Comparison of ENCODE assay signal across 9 mouse cellular contexts in genomic region chr1:132168115-132168767, GRCm38 (mm10). TPM values are rescaled to one million over a fixed set of nuclear protein-coding genes. Genes with fewer than 3 reads are reported as not detected.
DNase-seq lines count a peak whose midpoint lies in the region; ATAC-seq lines count a peak whose summit lies in the region.
"Had no signal": no experiment of that assay in that cellular context is flagged by ENCODE, and none has a peak within 500 bp of the region (broad histone marks: within the 10 kb centered on the region; RNA-seq: fewer than 3 reads in every experiment).

No protein-coding gene starts in this region.

- no peak for DNase-seq in kidney, postnatal 14 days
- DNase-seq in adrenal gland, postnatal 36 days, result peak; percentile 36 to 68
- DNase-seq in forebrain, embryonic 11.5 days (ENCODE audit: low spot score), result peak; percentile 75
- DNase-seq in liver, result peak; percentile 57
- DNase-seq in cerebellum, postnatal 4 days (ENCODE audit: low spot score in 2 of 2), result no peak

- no peak overlapping the region for H3K4me3 ChIP-seq in kidney, embryonic 14.5 days (ENCODE audit: low read length)
- H3K4me3 ChIP-seq in forebrain, embryonic 11.5 days (ENCODE audit: low read depth, low read length), result no peak overlapping the region
- H3K4me3 ChIP-seq in stomach, embryonic 16.5 days (replicated peaks; ENCODE audit: low read length), result no peak overlapping the region

- H3K4me1 ChIP-seq in kidney, embryonic 14.5 days (ENCODE audit: control insufficient read depth, insufficient read depth, low read length), result peaks cover 4% of the 10 kb centered on the region; the same call in 1 of the 2 replicates
- peaks cover 8% of the 10 kb centered on the region for H3K4me1 ChIP-seq in forebrain, embryonic 11.5 days (replicated peaks; ENCODE audit: control insufficient read depth, insufficient read depth, low read length)
- H3K4me1 ChIP-seq in stomach, embryonic 16.5 days (ENCODE audit: control insufficient read depth, insufficient read depth, low read length), result 0 out of 2 replicates have a peak, but pooled peaks cover 3% of the 10 kb centered on the region

- no peak overlapping the region for H3K27ac ChIP-seq in kidney, embryonic 14.5 days (ENCODE audit: low read depth, low read length)
- no peak overlapping the region for H3K27ac ChIP-seq in forebrain, embryonic 11.5 days (ENCODE audit: low read depth, low read length)
- peak overlapping the region; percentile 24; the same call in 1 of the 2 replicates for H3K27ac ChIP-seq in stomach, embryonic 16.5 days (ENCODE audit: low read length)

- WGBS in kidney, embryonic 14.5 days, result 9% methylated on average over 12 of the region's 12 CpGs
- WGBS in forebrain, embryonic 11.5 days, result 9% methylated on average over 12 of the region's 12 CpGs
- WGBS in stomach, embryonic 16.5 days, result 9% methylated on average over 12 of the region's 12 CpGs

- H3K27me3 ChIP-seq in kidney, embryonic 14.5 days (ENCODE audit: control insufficient read depth, insufficient read depth, low read length), result no peaks in the 10 kb centered on the region
- no peaks in the 10 kb centered on the region for H3K27me3 ChIP-seq in forebrain, embryonic 11.5 days (ENCODE audit: control insufficient read depth, insufficient read depth, low read length)
- no peaks in the 10 kb centered on the region for H3K27me3 ChIP-seq in stomach, embryonic 16.5 days (ENCODE audit: control insufficient read depth, insufficient read depth, low read length)

- H3K9ac ChIP-seq in kidney, embryonic 14.5 days (ENCODE audit: low read depth, low read length), result no peak overlapping the region
- H3K9ac ChIP-seq in forebrain, embryonic 11.5 days (ENCODE audit: low read length), result peak overlapping the region; percentile 39
- H3K9ac ChIP-seq in stomach, embryonic 16.5 days (ENCODE audit: low read length), result peak overlapping the region; percentile 51; the same call in 1 of the 2 replicates

- ATAC-seq in kidney, embryonic 14.5 days (ENCODE audit: low FRiP score, low TSS enrichment), result no peak
- no peak; the same call in 1 of the 2 replicates for ATAC-seq in forebrain, embryonic 11.5 days (replicated peaks; ENCODE audit: low FRiP score)
- ATAC-seq in stomach, embryonic 16.5 days (ENCODE audit: insufficient read depth, low FRiP score), result peak; percentile 37; the same call in 1 of the 2 replicates
- no peak for ATAC-seq in inflammation-experienced regulatory T-cells, adult 6 months

- H3K9me3 ChIP-seq in kidney, embryonic 14.5 days (ENCODE audit: control insufficient read depth, low read length), result peaks cover 3% of the 10 kb centered on the region; the same call in 1 of the 2 replicates
- no peaks in the 10 kb centered on the region for H3K9me3 ChIP-seq in forebrain, embryonic 11.5 days (ENCODE audit: control insufficient read depth, low read length)
- no peaks in the 10 kb centered on the region for H3K9me3 ChIP-seq in stomach, embryonic 16.5 days (replicated peaks; ENCODE audit: control insufficient read depth, low read length)

- no peaks in the 10 kb centered on the region for H3K36me3 ChIP-seq in kidney, embryonic 14.5 days (ENCODE audit: control insufficient read depth, insufficient read depth, low read length)
- no peaks in the 10 kb centered on the region for H3K36me3 ChIP-seq in forebrain, embryonic 11.5 days (ENCODE audit: control insufficient read depth, insufficient read depth, low read length)
- no peaks in the 10 kb centered on the region for H3K36me3 ChIP-seq in stomach, embryonic 16.5 days (ENCODE audit: control insufficient read depth, insufficient read depth, low read length)

- peak overlapping the region; percentile 34; the same call in 1 of the 2 replicates for H3K4me2 ChIP-seq in kidney, embryonic 14.5 days (replicated peaks; ENCODE audit: low read depth, low read length)
- H3K4me2 ChIP-seq in forebrain, embryonic 11.5 days (ENCODE audit: low read depth, low read length, severe bottlenecking), result peak overlapping the region; percentile 31; the same call in 1 of the 2 replicates
- H3K4me2 ChIP-seq in stomach, embryonic 16.5 days (ENCODE audit: low read depth, low read length), result peak overlapping the region; percentile 44

RNA-seq across cellular contexts. Expression of gene Lemd1, which starts 23.0 kb away (rescaled TPM):
- 0.37 TPM in 1 of 2 replicates, not detected in the other for polyA plus RNA-seq in kidney, embryonic 14.5 days (2014; fragmentation: Nextera tagmentation; extraction: Ambion mirVana)
- under 1 TPM; 0.33 TPM for total RNA-seq in adrenal gland, postnatal 36 days (2021)
- polyA plus RNA-seq in forebrain, embryonic 11.5 days (2014; fragmentation: Nextera tagmentation; extraction: Ambion mirVana), result 8.1 and 12.1 TPM in 2 replicates
- polyA plus RNA-seq in stomach, embryonic 16.5 days (2015; fragmentation: Nextera tagmentation; extraction: Ambion mirVana), result 0.49 and 0.61 TPM in 2 replicates
- polyA plus RNA-seq in inflammation-experienced regulatory T-cells, adult 6 months (2017; shearing (Covaris generic)), result not detected
- polyA plus RNA-seq: liver, embryonic 16.5 days had no signal

RNA-seq across cellular contexts. Expression of gene AC124108.1, which starts 23.0 kb away (rescaled TPM):
- polyA plus RNA-seq in kidney, embryonic 14.5 days (2014; fragmentation: Nextera tagmentation; extraction: Ambion mirVana), result 0.05 and 0.09 TPM in 2 replicates
- total RNA-seq in adrenal gland, postnatal 36 days (2021), result under 1 TPM in 1 of 2 experiments, not detected in 1; 0.07 TPM
- 4.7 and 5.6 TPM in 2 replicates for polyA plus RNA-seq in forebrain, embryonic 11.5 days (2014; fragmentation: Nextera tagmentation; extraction: Ambion mirVana)
- 0.14 and 0.35 TPM in 2 replicates for polyA plus RNA-seq in stomach, embryonic 16.5 days (2015; fragmentation: Nextera tagmentation; extraction: Ambion mirVana)
- not detected for polyA plus RNA-seq in inflammation-experienced regulatory T-cells, adult 6 months (2017; shearing (Covaris generic))
- polyA plus RNA-seq: liver, embryonic 16.5 days had no signal

RNA-seq across cellular contexts. Expression of gene Cdk18, which starts 28.8 kb away (rescaled TPM):
- 6.3 and 6.5 TPM in 2 replicates for polyA plus RNA-seq in kidney, embryonic 14.5 days (2014; fragmentation: Nextera tagmentation; extraction: Ambion mirVana)
- total RNA-seq in adrenal gland, postnatal 36 days (2021), result 10 to 100 TPM; 14.2 to 21.2 TPM
- 0.35 and 0.96 TPM in 2 replicates for polyA plus RNA-seq in forebrain, embryonic 11.5 days (2014; fragmentation: Nextera tagmentation; extraction: Ambion mirVana)
- polyA plus RNA-seq in stomach, embryonic 16.5 days (2015; fragmentation: Nextera tagmentation; extraction: Ambion mirVana), result 6.9 and 7.4 TPM in 2 replicates
- not detected for polyA plus RNA-seq in inflammation-experienced regulatory T-cells, adult 6 months (2017; shearing (Covaris generic))

Comparison
In these comparisons a context has a peak if more than half of its experiments do, and no peak if none do; other contexts are left out.
1. DNase-seq: peak in adrenal gland, postnatal 36 days (2 of 2), forebrain, embryonic 11.5 days (single experiment) and liver (single experiment); none in kidney, postnatal 14 days (single experiment) and cerebellum, postnatal 4 days (0 of 2).
2. Peak in every context shown above with its lines, with median percentiles within 50 percentile points of each other: H3K4me2 ChIP-seq.